Mouse (Mus musculus) heart, postnatal 0 days (tissue): Measurements from ENCODE around the gene Efna2. TPM values are rescaled to one million over a fixed set of nuclear protein-coding genes. Genes with fewer than 3 reads are reported as not detected.

Source experiments
- ATAC-seq: fragments of 200-750 bp; cut with Nextera tagmentation; 2 replicates; pipeline ENCODE4 v1.8.0; 2017; ENCODE audit warnings: low read depth, moderate number of reproducible peaks, moderate library complexity; ENCODE audit not compliant: insufficient read depth
- DNase-seq: peaks from one replicate; pipeline ENCODE4 v3.0.0-alpha.2; 2016; ENCODE audit warnings: low spot score
- H3K27ac ChIP-seq: fragments of 300-500 bp; sonication (generic); 2 replicates; pipeline ENCODE4 v1.5.1; 2014; ENCODE audit warnings: low read depth, mild to moderate bottlenecking
- H3K27me3 ChIP-seq: fragments of 300-500 bp; sonication (generic); 2 replicates; pipeline ENCODE4 v1.6.1; 2014; ENCODE audit warnings: low read length, mixed read lengths; ENCODE audit not compliant: control insufficient read depth, insufficient read depth
- H3K36me3 ChIP-seq: fragments of 300-500 bp; sonication (generic); replicated peaks from 2 replicates; pipeline ENCODE4 v1.6.1; 2014; ENCODE audit warnings: low read length, mixed read lengths; ENCODE audit not compliant: control insufficient read depth, insufficient read depth
- H3K4me1 ChIP-seq: fragments of 300-500 bp; sonication (generic); 2 replicates; pipeline ENCODE4 v1.6.1; 2014; ENCODE audit warnings: antibody characterized with exemption; ENCODE audit not compliant: control insufficient read depth, insufficient read depth
- H3K4me2 ChIP-seq: fragments of 300-500 bp; sonication (generic); 2 replicates; pipeline ENCODE4 v1.6.1; 2014; ENCODE audit warnings: low read depth, mild to moderate bottlenecking, low read length, moderate library complexity
- H3K4me3 ChIP-seq: fragments of 300-500 bp; sonication (generic); 2 replicates; pipeline ENCODE4 v1.5.1; 2014; ENCODE audit warnings: low read depth, low read length
- H3K9ac ChIP-seq: fragments of 300-500 bp; sonication (generic); replicated peaks from 2 replicates; pipeline ENCODE4 v1.6.1; 2014; ENCODE audit warnings: low read depth, low read length, mixed read lengths
- H3K9me3 ChIP-seq: fragments of 300-500 bp; sonication (generic); replicated peaks from 2 replicates; pipeline ENCODE4 v1.6.1; 2016; ENCODE audit warnings: low read length; ENCODE audit not compliant: control insufficient read depth
- CTCF ChIP-seq: IDR thresholded peaks from 2 replicates; pipeline ENCODE4 v1.5.1; 2016; ENCODE audit warnings: antibody characterized with exemption, control low read depth, low read depth
- EP300 ChIP-seq: IDR thresholded peaks from 2 replicates; pipeline ENCODE4 v1.6.1; 2016; ENCODE audit warnings: antibody characterized with exemption, low read depth
- WGBS: fragments of 180-500 bp; shearing (Covaris S2); extraction: QIAGEN DNeasy Blood & Tissue Kit; methylation state at CpG from one replicate; pipeline ENCODE4 v1.1.7; 2014; 5-methylcytosine and 5-hydroxymethylcytosine counted together
- polyA plus RNA-seq: library from polyadenylated mRNA; unstranded; fragments of >200 nt; fragmentation: Nextera tagmentation; extraction: Ambion mirVana; gene quantifications from 2 replicates; pipeline ENCODE4 v1.2.1, GENCODE M21; 2015
- total RNA-seq: library from RNA; depleted of rRNA; stranded (reverse); fragments of >200 nt; gene quantifications from 2 replicates; pipeline ENCODE4 v1.2.3, GENCODE M21; 2014; ENCODE audit warnings: low replicate concordance

Efna2 gene
- total and polyA plus RNA-seq, 2 experiments from 2014 or later, result 2.4 to 3.3 TPM

DNA sequence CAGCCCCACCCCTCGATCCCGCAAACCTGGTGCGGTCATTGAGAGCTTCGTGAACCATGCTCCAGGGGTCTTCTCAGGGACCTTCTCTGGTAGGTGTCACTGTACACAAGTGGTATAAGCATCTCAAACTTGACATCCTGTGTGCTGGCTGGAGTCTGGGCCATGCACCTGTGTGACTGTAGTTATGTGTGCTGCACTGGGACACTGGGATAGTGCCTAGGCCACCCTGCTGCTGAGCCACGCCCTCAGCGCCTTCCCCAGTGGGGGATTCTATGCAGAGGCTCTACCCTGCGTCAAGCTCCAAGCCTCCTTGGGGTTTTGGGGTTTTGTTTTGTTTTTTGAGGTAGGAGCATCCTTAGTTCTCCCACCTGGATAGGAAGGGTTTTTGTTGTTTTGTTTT, 24.9 kb upstream of the Efna2 start:
- H3K9me3 ChIP-seq, result no peaks in the 10 kb centered on the region
- peaks cover 68% of the 10 kb centered on the region for H3K36me3 ChIP-seq
- TF ChIP-seq CTCF (no peak), EP300 (no peak)
- 81% methylated on average over 7 of the region's 7 CpGs for WGBS
- H3K27me3 ChIP-seq, result no peaks in the 10 kb centered on the region
- H3K4me3 ChIP-seq, result no peak overlapping the region
- DNase-seq (no peak), ATAC-seq (no peak)
- no peak overlapping the region for H3K9ac ChIP-seq
- peaks cover 43% of the 10 kb centered on the region for H3K4me1 ChIP-seq
- 0 out of 2 replicates have a peak overlapping the region, but pooled peaks have one; percentile 16 for H3K27ac ChIP-seq
- no peak overlapping the region for H3K4me2 ChIP-seq

DNA sequence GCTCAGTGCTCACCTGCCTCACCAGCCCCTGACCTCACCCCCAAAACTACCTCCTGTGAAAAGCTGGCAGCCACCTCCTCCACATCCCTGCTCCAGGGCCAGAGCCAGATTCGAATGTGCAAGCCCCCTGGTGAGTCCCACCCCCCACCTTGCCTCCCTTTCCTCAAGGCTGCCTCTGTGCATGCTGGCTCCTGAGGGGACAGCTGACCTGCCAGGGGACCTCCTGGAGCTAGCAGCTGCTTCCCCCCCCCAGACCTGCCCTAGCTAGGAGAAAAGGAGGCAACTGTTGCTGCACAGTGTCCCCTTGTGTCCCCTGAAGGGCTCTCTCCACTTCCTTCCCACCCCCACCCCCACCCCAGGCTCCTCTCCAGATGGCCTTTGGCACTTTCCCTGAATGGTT, 24.0 kb upstream of the Efna2 start:
- WGBS, result 59% methylated on average over 1 of the region's 1 CpGs
- H3K4me2 ChIP-seq, result no peak overlapping the region
- no peak overlapping the region for H3K9ac ChIP-seq
- no peak for DNase-seq
- no peaks in the 10 kb centered on the region for H3K9me3 ChIP-seq
- TF ChIP-seq EP300, result no peak
- no peak for TF ChIP-seq CTCF
- H3K27ac ChIP-seq, result 0 out of 2 replicates have a peak overlapping the region, but pooled peaks have one; percentile 95
- no peak overlapping the region for H3K4me3 ChIP-seq
- no peak for ATAC-seq
- peaks cover 63% of the 10 kb centered on the region for H3K36me3 ChIP-seq
- no peaks in the 10 kb centered on the region for H3K27me3 ChIP-seq
- peaks cover 48% of the 10 kb centered on the region for H3K4me1 ChIP-seq

DNA sequence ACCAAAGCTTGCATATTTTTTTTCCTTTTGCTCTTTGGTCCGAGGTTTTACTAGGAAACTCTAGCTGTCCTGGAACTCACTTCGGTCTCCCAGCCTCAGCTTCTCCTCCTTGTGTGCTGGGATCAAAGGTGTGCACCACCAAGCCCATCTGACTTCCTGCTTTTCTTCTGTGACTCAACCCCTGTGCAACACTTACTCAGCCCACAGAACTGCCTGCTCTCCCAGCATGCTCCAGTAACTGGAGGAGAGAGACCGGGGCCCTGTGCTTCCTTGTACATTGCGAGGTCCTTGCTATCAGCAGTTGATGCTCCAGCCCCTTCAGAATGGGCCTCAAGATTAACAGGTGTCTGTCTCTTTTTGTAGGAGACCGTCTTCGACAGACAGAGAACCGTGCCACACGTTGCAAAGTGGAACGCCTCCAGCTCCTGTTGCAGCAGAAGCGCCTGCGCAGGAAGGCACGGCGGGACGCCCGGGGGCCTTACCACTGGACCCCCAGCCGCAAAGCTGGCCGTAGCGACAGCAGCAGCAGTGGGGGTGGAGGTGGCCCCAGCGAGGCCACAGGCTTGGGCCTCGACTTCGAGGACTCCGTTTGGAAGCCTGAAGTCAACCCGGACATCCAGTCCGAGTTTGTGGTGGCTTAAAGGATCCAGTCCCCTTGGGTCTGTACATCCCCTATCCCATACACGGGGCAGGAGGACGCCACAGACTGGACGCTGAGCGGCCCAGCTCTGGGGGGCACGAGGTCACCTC, 23.1 kb upstream of the Efna2 start:
- H3K9ac ChIP-seq, result no peak overlapping the region
- no peak overlapping the region for H3K4me2 ChIP-seq
- H3K27me3 ChIP-seq, result no peaks in the 10 kb centered on the region
- WGBS, result 65% methylated on average over 29 of the region's 29 CpGs
- peak overlapping the region; percentile 95 for H3K27ac ChIP-seq
- peaks cover 63% of the 10 kb centered on the region for H3K36me3 ChIP-seq
- TF ChIP-seq EP300, result no peak
- TF ChIP-seq CTCF, result no peak
- H3K4me3 ChIP-seq, result no peak overlapping the region
- H3K9me3 ChIP-seq, result no peaks in the 10 kb centered on the region
- peaks cover 57% of the 10 kb centered on the region for H3K4me1 ChIP-seq
- DNase-seq (no peak), ATAC-seq (no peak)

DNA sequence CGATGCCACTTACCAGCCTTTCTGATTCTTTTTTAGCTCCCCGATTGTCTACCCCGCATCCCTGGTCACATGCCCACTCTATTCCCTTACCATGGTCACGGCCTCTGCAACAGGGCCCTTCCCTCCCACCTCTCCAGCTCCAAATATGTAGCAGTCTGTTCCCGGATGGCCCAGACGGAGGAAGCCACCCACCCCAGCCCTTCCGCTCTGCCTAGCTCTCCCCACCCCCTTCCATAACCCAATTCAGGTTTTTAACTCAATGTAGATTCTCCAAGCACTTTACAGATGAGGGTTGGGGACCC, 22.6 kb upstream of the Efna2 start:
- no peak for TF ChIP-seq EP300
- no peak for TF ChIP-seq CTCF
- Histone ChIP-seq H3K4me1 (peaks cover 60% of the 10 kb centered on the region), H3K36me3 (peaks cover 59% of the 10 kb centered on the region), H3K27me3 (no peaks in the 10 kb centered on the region), H3K4me2 (peak overlapping the region; percentile 8; the same call in 1 of the 2 replicates), H3K27ac (peak overlapping the region; percentile 95), H3K4me3 (no peak overlapping the region), H3K9me3 (no peaks in the 10 kb centered on the region), H3K9ac (no peak overlapping the region)
- ATAC-seq, result no peak
- DNase-seq, result peak; percentile 35
- WGBS, result 22% methylated on average over 7 of the region's 7 CpGs

DNA sequence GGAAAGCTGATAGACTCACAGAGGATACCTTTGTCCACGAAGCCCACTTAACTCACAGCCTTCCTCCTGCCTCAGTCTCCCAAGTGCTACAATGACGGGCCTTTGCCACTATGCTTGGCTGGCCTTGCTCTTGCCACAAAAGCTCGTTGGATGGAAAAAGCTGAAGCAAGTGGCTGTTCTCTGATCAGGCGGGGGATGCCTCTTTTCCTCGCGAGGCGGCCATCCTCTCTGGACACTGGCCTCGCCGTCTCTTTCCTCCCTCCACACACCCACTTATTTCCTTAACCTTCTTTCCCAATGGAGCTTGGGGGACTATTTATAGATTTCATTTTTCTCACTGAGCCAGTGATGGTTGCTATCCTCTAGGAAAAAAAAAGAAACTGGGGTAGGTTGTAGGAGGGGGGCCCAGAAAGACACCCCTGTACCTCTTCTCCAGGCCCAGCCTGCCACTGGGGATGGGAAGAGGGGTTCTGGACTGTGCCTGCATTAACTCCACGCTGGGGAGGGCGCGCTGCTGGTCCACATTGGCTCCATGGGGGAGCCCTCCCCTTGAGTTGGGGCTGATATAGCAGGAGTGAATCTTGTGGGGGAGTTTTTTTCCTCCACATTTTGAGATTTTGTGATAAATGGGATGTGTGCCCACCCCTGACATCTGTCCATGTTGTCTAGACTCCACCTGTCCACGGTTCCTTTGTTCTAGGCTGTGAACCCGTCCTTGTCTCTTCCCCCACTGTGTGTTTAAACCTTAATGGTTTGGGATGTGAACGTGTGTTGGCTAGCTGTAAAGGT, 21.9 kb upstream of the Efna2 start:
- 46% methylated on average over 15 of the region's 15 CpGs for WGBS
- TF ChIP-seq CTCF, result no peak
- Histone ChIP-seq H3K27me3 (no peaks in the 10 kb centered on the region), H3K36me3 (peaks cover 55% of the 10 kb centered on the region), H3K4me3 (no peak overlapping the region), H3K9ac (no peak overlapping the region), H3K9me3 (no peaks in the 10 kb centered on the region), H3K4me2 (peak overlapping the region; percentile 8; the same call in 1 of the 2 replicates), H3K4me1 (peaks cover 60% of the 10 kb centered on the region), H3K27ac (peak overlapping the region; percentile 95)
- ATAC-seq (no peak), DNase-seq (no peak)
